Mouse (Mus musculus) stomach, embryonic 16.5 days (tissue): ENCODE data around the gene Mier1. TPM values are rescaled to one million over a fixed set of nuclear protein-coding genes. Genes with fewer than 3 reads are reported as not detected.

Experiments
- ATAC-seq: fragments of 200-750 bp; cut with Nextera tagmentation; 2 replicates; pipeline ENCODE4 v1.8.0; 2017; ENCODE audit warnings: moderate number of reproducible peaks, moderate TSS enrichment; ENCODE audit not compliant: insufficient read depth, low FRiP score
- H3K27ac ChIP-seq: fragments of 300-500 bp; sonication (generic); 2 replicates; pipeline ENCODE4 v1.5.1; 2014; ENCODE audit warnings: low read length
- H3K27me3 ChIP-seq: fragments of 300-500 bp; sonication (generic); 2 replicates; pipeline ENCODE4 v1.6.1; 2014; ENCODE audit warnings: low read length, control low read depth, mixed read lengths; ENCODE audit not compliant: control insufficient read depth, insufficient read depth
- H3K36me3 ChIP-seq: fragments of 300-500 bp; sonication (generic); 2 replicates; pipeline ENCODE4 v1.6.1; 2014; ENCODE audit warnings: low read length; ENCODE audit not compliant: control insufficient read depth, insufficient read depth
- H3K4me1 ChIP-seq: fragments of 300-500 bp; sonication (generic); 2 replicates; pipeline ENCODE4 v1.6.1; 2014; ENCODE audit warnings: low read length, control low read depth, mixed read lengths; ENCODE audit not compliant: control insufficient read depth, insufficient read depth
- H3K4me2 ChIP-seq: fragments of 300-500 bp; sonication (generic); 2 replicates; pipeline ENCODE4 v1.6.1; 2014; ENCODE audit warnings: low read depth, low read length, mixed read lengths
- H3K4me3 ChIP-seq: fragments of 300-500 bp; sonication (generic); replicated peaks from 2 replicates; pipeline ENCODE4 v1.5.1; 2014; ENCODE audit warnings: mild to moderate bottlenecking, low read length
- H3K9ac ChIP-seq: fragments of 300-500 bp; sonication (generic); 2 replicates; pipeline ENCODE4 v1.6.1; 2014; ENCODE audit warnings: low read length
- H3K9me3 ChIP-seq: fragments of 300-500 bp; sonication (generic); replicated peaks from 2 replicates; pipeline ENCODE4 v1.6.1; 2016; ENCODE audit warnings: low read length, control low read depth; ENCODE audit not compliant: control insufficient read depth
- WGBS: fragments of 180-500 bp; shearing (Covaris S2); extraction: QIAGEN DNeasy Blood & Tissue Kit; methylation state at CpG from one replicate; pipeline ENCODE4 v1.1.7; 2014; 5-methylcytosine and 5-hydroxymethylcytosine counted together
- polyA plus RNA-seq: library from polyadenylated mRNA; unstranded; fragments of >200 nt; fragmentation: Nextera tagmentation; extraction: Ambion mirVana; gene quantifications from 2 replicates; pipeline ENCODE4 v1.2.1, GENCODE M21; 2015

Gene Mier1
- 33.6 and 39.6 TPM in 2 replicates for polyA plus RNA-seq

- peak; percentile 99 for ATAC-seq
- Histone ChIP-seq H3K27me3 (no peaks in the 10 kb centered on the region), H3K4me3 (peak within 1 kb of the TSS; percentile 77), H3K9ac (peak within 1 kb of the TSS; percentile 90), H3K36me3 (peaks cover 5% of the 10 kb centered on the region; the same call in 1 of the 2 replicates), H3K27ac (peak within 1 kb of the TSS; percentile 99), H3K9me3 (no peaks in the 10 kb centered on the region), H3K4me1 (peaks cover 18% of the 10 kb centered on the region), H3K4me2 (peak within 1 kb of the TSS; percentile 68)
- WGBS: under 1% methylated on average over 76 of the region's 90 CpGs
These were observed at the start of gene Mier1, which contains the start of gene Wdr78 for GRCm38 (mm10) chr4:103114184-103115111. Gene Mier1 (plus strand): TSS chr4:103114390. Gene Wdr78 (minus strand): TSS chr4:103114555.

GRCm38 (mm10) chr4:103064421-103064820 lies 49.8 kb upstream of the Mier1 start:
- Histone ChIP-seq H3K36me3 (no peaks in the 10 kb centered on the region), H3K4me3 (no peak overlapping the region), H3K9ac (no peak overlapping the region), H3K9me3 (no peaks in the 10 kb centered on the region), H3K4me2 (no peak overlapping the region), H3K4me1 (no peaks in the 10 kb centered on the region), H3K27ac (no peak overlapping the region), H3K27me3 (no peaks in the 10 kb centered on the region)
- WGBS: 64% methylated on average over 2 of the region's 2 CpGs
- ATAC-seq: no peak

DNA sequence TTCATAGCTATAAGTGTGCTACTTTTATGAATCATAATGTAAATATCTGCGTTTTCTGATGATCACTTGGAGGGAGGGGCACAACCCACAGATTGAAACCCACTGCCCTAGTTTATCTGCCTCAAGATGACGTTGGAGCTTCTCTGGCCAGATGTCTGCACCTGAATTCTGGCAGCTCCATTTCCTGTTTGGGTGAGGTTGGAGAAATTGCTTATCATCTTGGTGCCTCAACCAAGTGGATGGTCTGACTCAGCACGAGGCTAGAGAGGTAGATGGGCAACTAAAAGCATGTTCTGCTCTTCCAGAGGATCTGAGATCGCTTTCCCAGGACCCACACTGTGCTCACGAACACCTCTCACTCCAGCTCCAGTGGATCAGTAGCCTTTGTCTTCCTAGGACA lies 49.2 kb upstream of the Mier1 start:
- Histone ChIP-seq H3K9ac (no peak overlapping the region), H3K4me1 (no peaks in the 10 kb centered on the region), H3K4me3 (no peak overlapping the region), H3K27me3 (no peaks in the 10 kb centered on the region), H3K4me2 (no peak overlapping the region), H3K27ac (no peak overlapping the region), H3K9me3 (no peaks in the 10 kb centered on the region), H3K36me3 (no peaks in the 10 kb centered on the region)
- WGBS: 60% methylated on average over 5 of the region's 5 CpGs
- ATAC-seq: no peak

GRCm38 (mm10) chr4:103067906-103068655 lies 46.1 kb upstream of the Mier1 start:
- no peaks in the 10 kb centered on the region for H3K4me1 ChIP-seq
- no peaks in the 10 kb centered on the region for H3K36me3 ChIP-seq
- no peak overlapping the region for H3K4me3 ChIP-seq
- peak; percentile 68 for ATAC-seq
- no peak overlapping the region for H3K4me2 ChIP-seq
- no peak overlapping the region for H3K27ac ChIP-seq
- H3K9me3 ChIP-seq: no peaks in the 10 kb centered on the region
- H3K9ac ChIP-seq: no peak overlapping the region
- WGBS: 61% methylated on average over 6 of the region's 6 CpGs
- no peaks in the 10 kb centered on the region for H3K27me3 ChIP-seq

GRCm38 (mm10) chr4:103070631-103071030 lies 43.6 kb upstream of the Mier1 start:
- Histone ChIP-seq H3K9me3 (no peaks in the 10 kb centered on the region), H3K36me3 (no peaks in the 10 kb centered on the region), H3K9ac (no peak overlapping the region), H3K27me3 (no peaks in the 10 kb centered on the region), H3K4me2 (no peak overlapping the region), H3K4me1 (no peaks in the 10 kb centered on the region), H3K27ac (no peak overlapping the region), H3K4me3 (no peak overlapping the region)
- 82% methylated on average over 3 of the region's 3 CpGs for WGBS
- no peak for ATAC-seq

- ATAC-seq: no peak
- H3K27me3 ChIP-seq: no peaks in the 10 kb centered on the region
- H3K4me2 ChIP-seq: no peak overlapping the region
- H3K4me3 ChIP-seq: no peak overlapping the region
- H3K36me3 ChIP-seq: no peaks in the 10 kb centered on the region
- no peaks in the 10 kb centered on the region for H3K4me1 ChIP-seq
- WGBS: 88% methylated on average over 5 of the region's 5 CpGs
- H3K9ac ChIP-seq: no peak overlapping the region
- no peak overlapping the region for H3K27ac ChIP-seq
- no peaks in the 10 kb centered on the region for H3K9me3 ChIP-seq
These were observed 29.0 kb upstream of the Mier1 start for GRCm38 (mm10) chr4:103085237-103085636.

GRCm38 (mm10) chr4:103095921-103096320 lies 18.3 kb upstream of the Mier1 start:
- no peaks in the 10 kb centered on the region for H3K4me1 ChIP-seq
- ATAC-seq: no peak
- H3K4me3 ChIP-seq: no peak overlapping the region
- H3K27me3 ChIP-seq: no peaks in the 10 kb centered on the region
- no peak overlapping the region for H3K27ac ChIP-seq
- no peak overlapping the region for H3K9ac ChIP-seq
- H3K36me3 ChIP-seq: no peaks in the 10 kb centered on the region
- no peak overlapping the region for H3K4me2 ChIP-seq
- 90% methylated on average over 8 of the region's 8 CpGs for WGBS
- no peaks in the 10 kb centered on the region for H3K9me3 ChIP-seq

DNA sequence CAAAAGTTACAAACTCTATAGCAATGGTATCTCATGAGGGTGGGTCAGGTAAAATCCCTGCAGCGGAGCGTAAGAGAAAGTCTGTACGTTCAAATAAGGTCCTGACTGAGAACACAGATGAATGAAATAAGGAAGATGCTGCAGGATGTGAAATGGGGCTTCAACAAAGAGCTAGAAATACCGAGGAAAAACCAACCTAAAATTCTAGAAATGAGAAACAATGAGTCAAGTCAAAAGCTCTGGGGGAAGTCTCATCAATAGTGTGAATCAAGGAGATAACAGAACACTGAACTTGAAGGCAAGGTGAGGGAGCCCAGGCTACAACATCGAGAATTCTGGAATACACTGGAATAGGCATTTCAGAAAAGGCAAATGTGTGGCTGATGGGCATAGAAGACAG lies 15.7 kb upstream of the Mier1 start:
- Histone ChIP-seq H3K9ac (no peak overlapping the region), H3K4me3 (no peak overlapping the region), H3K9me3 (no peaks in the 10 kb centered on the region), H3K27ac (no peak overlapping the region), H3K27me3 (no peaks in the 10 kb centered on the region), H3K36me3 (no peaks in the 10 kb centered on the region), H3K4me2 (no peak overlapping the region), H3K4me1 (no peaks in the 10 kb centered on the region)
- no peak for ATAC-seq
- 87% methylated on average over 5 of the region's 5 CpGs for WGBS

- Histone ChIP-seq H3K36me3 (peaks cover 5% of the 10 kb centered on the region; the same call in 1 of the 2 replicates), H3K27ac (no peak overlapping the region), H3K9ac (no peak overlapping the region), H3K4me3 (peak overlapping the region; percentile 77; the same call in 1 of the 2 replicates), H3K4me2 (peak overlapping the region; percentile 68), H3K9me3 (no peaks in the 10 kb centered on the region), H3K4me1 (peaks cover 14% of the 10 kb centered on the region), H3K27me3 (no peaks in the 10 kb centered on the region)
- 57% methylated on average over 7 of the region's 7 CpGs for WGBS
- ATAC-seq: no peak
These were observed 1.5 kb upstream of the Mier1 start for GRCm38 (mm10) chr4:103112651-103113050.
